Mouse (Mus musculus) cerebellum, adult 18-20 months (tissue): ENCODE measurements around the gene Tecr.
"Not testable (repeated sequence)": the region's sequence is repeated elsewhere in the genome, so short reads cannot be mapped to it uniquely, and the experiment has no call there.

Experiments used
- DNase-seq, 2 experiments: peaks; one replicate each; pipeline ENCODE4 v3.0.0; 2021

The Tecr gene

DNA sequence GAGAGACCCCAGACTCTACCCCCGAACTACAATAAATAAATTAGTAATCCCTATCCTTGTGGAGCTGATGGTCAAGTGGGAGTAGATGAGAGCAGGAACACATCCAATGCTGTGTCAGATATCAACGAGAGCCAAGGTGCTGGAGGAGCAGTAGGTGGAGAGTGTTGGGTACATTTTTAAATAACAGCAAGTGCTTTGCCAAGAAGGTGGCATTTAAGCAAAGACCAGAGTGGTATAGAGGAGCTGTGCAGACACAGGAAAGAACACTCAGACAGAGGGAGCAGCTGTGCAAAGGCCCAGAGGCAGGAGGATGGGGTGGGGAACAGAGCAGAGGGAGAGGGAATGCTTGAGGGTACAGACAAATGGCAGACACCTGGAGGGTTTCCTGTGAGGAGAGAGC is 9.3 kb upstream of the Tecr start:
- no peak for DNase-seq

GRCm38 (mm10) chr8:83616625-83617024 is 8.9 kb upstream of the Tecr start:
- DNase-seq: no peak

DNA sequence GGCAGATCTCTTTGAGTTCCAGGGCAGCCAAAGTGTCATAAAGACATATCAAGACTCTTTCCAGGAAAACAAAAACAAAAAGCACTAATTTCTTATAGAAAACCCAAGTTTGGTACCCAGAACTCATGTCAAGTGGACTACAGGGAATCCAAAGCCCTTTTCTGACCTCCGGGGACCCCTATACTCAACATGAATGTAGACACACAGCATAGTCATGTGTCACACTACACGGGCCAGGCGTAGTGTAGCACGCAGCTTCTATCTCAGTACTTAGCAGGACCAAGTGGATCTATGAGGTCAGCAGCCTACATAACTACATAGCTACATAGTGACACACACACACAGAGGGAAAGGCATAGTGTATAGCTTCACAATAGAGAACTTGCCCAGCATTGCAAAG is 5.9 kb upstream of the Tecr start:
- DNase-seq: no peak

- no peak for DNase-seq
Observed at GRCm38 (mm10) chr8:83611921-83612320, 4.2 kb upstream of the Tecr start.

DNA sequence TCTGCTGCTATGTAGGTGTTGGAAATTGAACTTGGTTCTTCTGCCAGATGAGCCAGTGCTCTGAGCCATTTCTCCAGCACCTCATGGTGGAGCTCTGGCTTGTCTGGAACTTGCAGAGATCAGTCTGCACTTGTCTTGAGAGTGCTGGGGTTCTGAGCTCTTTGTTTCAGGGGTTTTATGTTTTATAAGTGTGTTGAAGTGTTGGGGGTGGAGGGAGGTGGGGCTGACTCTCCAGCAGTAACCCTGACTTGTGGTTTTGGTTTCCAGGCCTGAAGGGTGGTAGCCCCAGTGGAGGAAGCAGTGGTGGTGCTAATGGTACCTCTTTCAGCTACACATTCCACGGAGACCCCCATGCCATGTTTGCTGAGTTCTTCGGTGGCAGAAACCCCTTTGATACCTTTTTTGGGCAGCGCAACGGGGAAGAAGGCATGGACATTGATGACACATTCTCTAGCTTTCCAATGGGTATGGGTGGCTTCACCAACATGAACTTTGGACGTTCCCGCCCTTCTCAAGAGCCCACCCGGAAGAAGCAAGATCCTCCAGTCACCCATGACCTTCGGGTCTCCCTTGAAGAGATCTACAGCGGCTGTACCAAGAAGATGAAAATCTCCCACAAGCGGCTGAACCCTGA is 1.9 kb upstream of the Tecr start:
- DNase-seq: no peak

DNA sequence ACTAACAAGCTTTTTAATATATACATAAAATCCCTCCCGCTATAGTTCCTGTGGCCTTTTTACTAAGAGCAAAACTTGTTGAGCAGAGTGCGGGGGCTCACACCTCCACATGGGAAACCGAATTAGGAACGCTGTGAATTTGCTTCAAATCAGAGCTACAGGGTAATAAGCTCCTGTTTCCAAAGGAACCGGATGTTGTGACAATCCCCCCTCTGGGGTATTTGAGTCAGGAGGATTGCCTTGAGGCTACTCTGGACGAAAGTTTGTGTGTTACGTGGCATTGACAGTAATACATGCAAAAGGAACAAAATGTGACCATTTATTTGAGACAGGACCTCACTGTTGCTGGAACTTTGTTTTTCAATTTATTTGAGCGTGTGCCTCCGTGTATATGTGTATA is 1.3 kb upstream of the Tecr start:
- DNase-seq: no peak

- DNase-seq: peak; percentile 80
Observed at GRCm38 (mm10) chr8:83608398-83608829, 643 bp upstream of the Tecr start.

GRCm38 (mm10) chr8:83602650-83603029 is 5.1 kb downstream of the Tecr start:
- no peak for DNase-seq

DNA sequence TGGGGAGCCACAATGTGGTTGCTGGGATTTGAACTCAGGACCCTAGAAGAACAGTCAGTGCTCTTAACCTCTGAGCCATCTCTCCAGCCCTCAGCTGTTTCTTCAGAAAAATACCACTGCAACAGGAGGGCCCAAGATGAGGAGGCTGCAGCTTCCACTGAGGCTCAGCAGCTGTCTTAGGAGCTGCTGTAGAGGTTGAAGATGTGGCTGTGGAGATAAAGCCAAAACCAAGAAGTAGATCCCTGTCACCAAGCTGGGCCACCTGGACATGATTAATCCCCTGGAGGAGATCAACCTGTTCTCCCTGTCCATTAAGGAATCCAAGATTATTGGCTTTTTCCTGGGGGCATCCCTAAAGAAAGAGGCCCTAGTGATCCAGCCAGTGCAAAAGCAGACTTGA is 8.0 kb downstream of the Tecr start:
- no peak for DNase-seq

- DNase-seq: no peak
Observed at GRCm38 (mm10) chr8:83598146-83598545, 9.6 kb downstream of the Tecr start.

GRCm38 (mm10) chr8:83596369-83596768 is 11.4 kb downstream of the Tecr start:
- peak in 1 of 2 experiments; percentile 27 for DNase-seq

GRCm38 (mm10) chr8:83595050-83595345 is 12.8 kb downstream of the Tecr start:
- not testable (repeated sequence) for DNase-seq

- DNase-seq: peak; percentile 97 to 98
Observed at GRCm38 (mm10) chr8:83594167-83595049, 13.4 kb downstream of the Tecr start.

GRCm38 (mm10) chr8:83593325-83594166 is 14.2 kb downstream of the Tecr start:
- no peak for DNase-seq

- no peak for DNase-seq
Observed at GRCm38 (mm10) chr8:83592682-83593081, 15.1 kb downstream of the Tecr start.

- peak; percentile 39 to 52 for DNase-seq
Observed at GRCm38 (mm10) chr8:83590488-83591023, 17.2 kb downstream of the Tecr start.

- DNase-seq: no peak
Observed at GRCm38 (mm10) chr8:83588886-83589285, 18.9 kb downstream of the Tecr start.

DNA sequence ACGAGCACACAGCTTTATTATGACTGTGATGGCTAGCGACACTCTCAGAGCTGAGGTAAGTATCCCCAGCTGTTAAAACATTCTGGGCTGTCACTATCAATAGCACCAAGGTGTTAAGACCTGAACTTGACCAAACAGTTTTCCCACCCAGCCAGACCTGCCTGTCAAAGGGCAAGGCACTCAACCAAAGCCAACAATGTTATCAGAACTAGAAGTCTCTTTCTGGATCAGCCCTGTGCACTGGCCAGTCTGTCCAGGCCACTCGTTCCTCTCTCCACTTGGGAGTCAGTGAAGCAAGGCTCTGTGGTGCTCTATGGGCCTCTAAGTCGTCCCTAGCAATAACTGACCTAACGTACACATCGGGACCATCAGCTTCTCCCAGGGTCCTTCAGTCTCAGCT is 20.1 kb downstream of the Tecr start:
- DNase-seq: no peak

- DNase-seq: peak; percentile 68 to 69
Observed at GRCm38 (mm10) chr8:83585333-83585732, 22.4 kb downstream of the Tecr start.

DNA sequence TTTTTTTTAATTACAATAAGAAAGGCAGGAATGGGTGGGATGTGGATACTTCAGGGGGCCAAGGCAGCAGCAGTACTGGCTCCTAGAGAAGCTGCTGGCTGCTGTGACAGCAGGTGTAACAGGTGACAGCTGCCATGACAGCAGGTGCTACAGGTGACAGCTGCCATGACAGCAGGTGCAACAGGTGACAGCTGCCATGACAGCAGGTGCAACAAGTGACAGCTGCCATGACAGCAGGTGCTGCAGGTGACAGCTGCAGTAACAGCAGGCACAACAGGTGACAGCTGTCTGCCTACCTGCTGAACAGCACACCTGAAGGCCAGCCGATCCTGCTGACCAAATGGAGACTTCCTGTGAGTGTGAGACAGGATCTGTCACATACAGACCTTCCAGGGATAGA is 23.0 kb downstream of the Tecr start:
- DNase-seq: peak in 1 of 2 experiments; percentile 58

DNA sequence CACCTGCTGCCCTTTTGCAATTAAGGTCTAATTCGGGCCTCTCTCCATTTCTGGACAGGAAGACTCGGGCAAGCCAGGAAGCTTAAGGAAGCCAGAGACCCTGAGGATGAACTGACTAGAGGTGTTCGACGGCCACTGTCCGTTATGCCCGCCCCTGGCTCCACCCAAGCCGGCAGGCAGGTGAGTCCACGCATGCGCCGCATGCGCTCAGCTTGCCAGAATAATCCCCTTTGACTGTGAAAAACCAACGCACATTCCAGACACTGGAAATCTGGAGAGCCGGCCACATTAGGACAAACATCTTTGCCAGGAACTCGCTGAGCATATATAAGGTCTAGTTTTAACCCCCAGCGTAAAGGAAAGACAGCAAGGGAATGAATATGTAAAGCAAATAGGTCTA is 24.5 kb downstream of the Tecr start:
- DNase-seq: no peak

GRCm38 (mm10) chr8:83582226-83582625 is 25.5 kb downstream of the Tecr start:
- peak in 1 of 2 experiments; percentile 33 for DNase-seq

GRCm38 (mm10) chr8:83580826-83581225 is 26.9 kb downstream of the Tecr start:
- DNase-seq: peak in 1 of 2 experiments; percentile 22
